Mouse (Mus musculus): ENCODE measurements at regions not wholly inside any gene's neighbourhood (a gene's known extent, or its start where the extent isn't known, plus 50 kb on each side); places are given as distances from the start of the nearest gene placed in this dataset.
"Not testable (repeated sequence)": the region's sequence is repeated elsewhere in the genome, so short reads cannot be mapped to it uniquely, and the experiment has no call there.

DNA sequence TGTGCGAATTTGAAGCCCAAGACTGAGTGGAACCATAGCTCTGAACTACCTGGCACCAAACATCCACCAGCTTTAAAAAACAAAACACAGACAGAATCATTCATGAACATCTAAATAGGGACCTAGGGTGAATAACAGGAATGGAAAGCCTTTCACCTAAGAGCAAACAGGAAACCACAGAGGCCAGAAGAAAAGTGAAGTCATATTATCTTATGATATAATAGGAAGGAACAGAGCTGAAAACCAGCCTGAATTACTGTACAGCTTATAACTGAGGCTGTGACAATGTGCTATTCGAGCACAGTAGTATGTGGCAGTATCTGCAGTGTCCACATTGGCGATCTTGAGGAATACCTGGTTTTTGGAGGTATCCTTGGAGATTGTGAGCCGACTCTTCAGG is 753.8 kb upstream of the Zfp386 start:
- TF ChIP-seq CTCF, EP300 (IDR thresholded peaks at IDR 0.05; ENCODE audit: low read depth): not testable (repeated sequence)
